9 mouse cellular contexts compared by ENCODE assay signal in genomic region chr10:80299301-80299700, GRCm38 (mm10). TPM values are rescaled to one million over a fixed set of nuclear protein-coding genes. Genes with fewer than 3 reads are reported as not detected.
DNase-seq lines count a peak whose midpoint lies in the region; ATAC-seq and TF ChIP-seq lines count a peak whose summit lies in the region.
"Had no signal": no experiment of that assay in that cellular context is flagged by ENCODE, and none has a peak within 500 bp of the region (broad histone marks: within the 10 kb centered on the region; RNA-seq: fewer than 3 reads in every experiment).

No protein-coding gene starts in this region.

- no peak for TF ChIP-seq CTCF in intestine, postnatal 0 days (IDR thresholded peaks at IDR 0.05; ENCODE audit: low read depth)
- TF ChIP-seq CTCF in hindbrain, postnatal 0 days (IDR thresholded peaks at IDR 0.05; ENCODE audit: low read depth) = no peak

- ATAC-seq in intestine, embryonic 14.5 days (replicated peaks; ENCODE audit: low FRiP score, low TSS enrichment, low read depth) = no peak
- ATAC-seq in intestine, postnatal 0 days = no peak
- ATAC-seq in embryonic facial prominence, embryonic 13.5 days (ENCODE audit: insufficient number of reproducible peaks, insufficient read depth, low FRiP score, low TSS enrichment, low read depth) = no peak
- ATAC-seq in hindbrain, postnatal 0 days = 0 out of 2 replicates have a peak, but pooled peaks have one; percentile 0
- ATAC-seq in neural tube, embryonic 14.5 days (ENCODE audit: low read depth) = no peak

- 0 out of 2 replicates have a peak overlapping the region, but pooled peaks have one; percentile 8 for H3K4me2 ChIP-seq in intestine, embryonic 14.5 days (ENCODE audit: low read length)
- H3K4me2 ChIP-seq in intestine, postnatal 0 days (replicated peaks; ENCODE audit: low read depth) = no peak overlapping the region
- peak overlapping the region; percentile 55 for H3K4me2 ChIP-seq in embryonic facial prominence, embryonic 13.5 days
- H3K4me2 ChIP-seq in hindbrain, postnatal 0 days (ENCODE audit: low read depth, low read length) = peak overlapping the region; percentile 74
- H3K4me2 ChIP-seq in neural tube, embryonic 14.5 days (ENCODE audit: low read depth, low read length) = peak overlapping the region; percentile 76

- peak overlapping the region; percentile 15 for H3K4me3 ChIP-seq in intestine, embryonic 14.5 days (ENCODE audit: low read depth, low read length)
- no peak overlapping the region; the same call in 1 of the 2 replicates for H3K4me3 ChIP-seq in intestine, postnatal 0 days (ENCODE audit: low read depth, low read length)
- peak overlapping the region; percentile 36 for H3K4me3 ChIP-seq in embryonic facial prominence, embryonic 13.5 days
- peak overlapping the region; percentile 58 for H3K4me3 ChIP-seq in hindbrain, postnatal 0 days (ENCODE audit: low read length)
- peak overlapping the region; percentile 70 for H3K4me3 ChIP-seq in neural tube, embryonic 14.5 days (ENCODE audit: low read depth, low read length)

- 5% methylated on average over 15 of the region's 15 CpGs for WGBS in intestine, embryonic 14.5 days
- 14% methylated on average over 15 of the region's 15 CpGs for WGBS in intestine, postnatal 0 days
- whole genome bisulfite sequencing in embryonic facial prominence, embryonic 13.5 days = 5% methylated on average over 15 of the region's 15 CpGs
- 5% methylated on average over 15 of the region's 15 CpGs for WGBS in hindbrain, postnatal 0 days
- 3% methylated on average over 15 of the region's 15 CpGs for WGBS in neural tube, embryonic 14.5 days

- 0 out of 2 replicates have a peak overlapping the region, but pooled peaks have one; percentile 7 for H3K9ac ChIP-seq in intestine, embryonic 14.5 days (ENCODE audit: low read length)
- no peak overlapping the region for H3K9ac ChIP-seq in intestine, postnatal 0 days (ENCODE audit: low read depth, low read length)
- peak overlapping the region; percentile 66 for H3K9ac ChIP-seq in embryonic facial prominence, embryonic 13.5 days
- H3K9ac ChIP-seq in hindbrain, postnatal 0 days (replicated peaks; ENCODE audit: low read length) = peak overlapping the region; percentile 90
- peak overlapping the region; percentile 99 for H3K9ac ChIP-seq in neural tube, embryonic 14.5 days (replicated peaks; ENCODE audit: low read depth, low read length)

- no peaks in the 10 kb centered on the region for H3K9me3 ChIP-seq in intestine, embryonic 14.5 days (ENCODE audit: control insufficient read depth, low read length)
- H3K9me3 ChIP-seq in intestine, postnatal 0 days (ENCODE audit: control insufficient read depth) = no peaks in the 10 kb centered on the region
- H3K9me3 ChIP-seq in embryonic facial prominence, embryonic 13.5 days = no peaks in the 10 kb centered on the region
- no peaks in the 10 kb centered on the region for H3K9me3 ChIP-seq in hindbrain, postnatal 0 days (ENCODE audit: low read length)
- H3K9me3 ChIP-seq in neural tube, embryonic 14.5 days (ENCODE audit: control insufficient read depth, low read length) = no peaks in the 10 kb centered on the region
- H3K9me3 ChIP-seq: megakaryocyte, embryonic 14.5 days had no signal

- DNase-seq in intestine, embryonic 14.5 days (ENCODE audit: low spot score) = no peak
- DNase-seq in hindbrain, postnatal 0 days (ENCODE audit: low spot score) = peak; percentile 80
- no peak for DNase-seq in spleen, adult 12 weeks (ENCODE audit: low spot score)
- DNase-seq in gastrocnemius, adult 8-10 months (ENCODE audit: low spot score in 2 of 2) = no peak
- no peak for DNase-seq in layer of hippocampus, postnatal 14 days (ENCODE audit: low spot score in 2 of 2)

- no peak overlapping the region for H3K27ac ChIP-seq in intestine, embryonic 14.5 days (ENCODE audit: low read depth)
- no peak overlapping the region for H3K27ac ChIP-seq in intestine, postnatal 0 days (ENCODE audit: low read depth, low read length)
- H3K27ac ChIP-seq in embryonic facial prominence, embryonic 13.5 days = no peak overlapping the region
- peak overlapping the region; percentile 99 for H3K27ac ChIP-seq in hindbrain, postnatal 0 days
- H3K27ac ChIP-seq in neural tube, embryonic 14.5 days (ENCODE audit: low read depth, low read length) = peak overlapping the region; percentile 99

- H3K4me1 ChIP-seq in intestine, embryonic 14.5 days (replicated peaks; ENCODE audit: control insufficient read depth, insufficient read depth, low read length) = peaks cover 5% of the 10 kb centered on the region
- H3K4me1 ChIP-seq in intestine, postnatal 0 days (replicated peaks; ENCODE audit: control insufficient read depth, insufficient read depth, low read length) = no peaks in the 10 kb centered on the region
- H3K4me1 ChIP-seq in embryonic facial prominence, embryonic 13.5 days = peaks cover 37% of the 10 kb centered on the region
- H3K4me1 ChIP-seq in hindbrain, postnatal 0 days (ENCODE audit: insufficient read depth, low read length) = peaks cover 46% of the 10 kb centered on the region
- H3K4me1 ChIP-seq in neural tube, embryonic 14.5 days (ENCODE audit: control insufficient read depth, insufficient read depth, low read length) = peaks cover 46% of the 10 kb centered on the region

- peaks cover 9% of the 10 kb centered on the region for H3K36me3 ChIP-seq in intestine, embryonic 14.5 days (ENCODE audit: control insufficient read depth, insufficient read depth, low read length)
- H3K36me3 ChIP-seq in intestine, postnatal 0 days (ENCODE audit: control insufficient read depth, insufficient read depth) = peaks cover 8% of the 10 kb centered on the region; the same call in 1 of the 2 replicates
- H3K36me3 ChIP-seq in embryonic facial prominence, embryonic 13.5 days = peaks cover 8% of the 10 kb centered on the region
- H3K36me3 ChIP-seq in hindbrain, postnatal 0 days (ENCODE audit: insufficient read depth, low read length) = peaks cover 4% of the 10 kb centered on the region; the same call in 1 of the 2 replicates
- H3K36me3 ChIP-seq in neural tube, embryonic 14.5 days (ENCODE audit: control insufficient read depth, insufficient read depth, low read length) = peaks cover 15% of the 10 kb centered on the region

- peaks cover 60% of the 10 kb centered on the region for H3K27me3 ChIP-seq in intestine, embryonic 14.5 days (replicated peaks; ENCODE audit: control insufficient read depth, insufficient read depth, low read length)
- H3K27me3 ChIP-seq in intestine, postnatal 0 days (replicated peaks; ENCODE audit: control insufficient read depth, insufficient read depth, low read length) = peaks cover 56% of the 10 kb centered on the region
- peaks cover 72% of the 10 kb centered on the region for H3K27me3 ChIP-seq in embryonic facial prominence, embryonic 13.5 days
- H3K27me3 ChIP-seq in hindbrain, postnatal 0 days (ENCODE audit: insufficient read depth, low read length) = no peaks in the 10 kb centered on the region
- no peaks in the 10 kb centered on the region for H3K27me3 ChIP-seq in neural tube, embryonic 14.5 days (ENCODE audit: control insufficient read depth, insufficient read depth, low read length)

RNA-seq across cellular contexts. Expression of gene Apc2, which starts 3.5 kb away (rescaled TPM):
- polyA plus RNA-seq in intestine, embryonic 14.5 days (2014; fragmentation: Nextera tagmentation; extraction: Ambion mirVana) = 7.8 and 9.1 TPM in 2 replicates
- polyA plus RNA-seq in intestine, postnatal 0 days (2015; fragmentation: Nextera tagmentation; extraction: Ambion mirVana) = 1.1 and 1.6 TPM in 2 replicates
- 9.3 and 9.4 TPM in 2 replicates for polyA plus RNA-seq in embryonic facial prominence, embryonic 13.5 days (2015; fragmentation: Nextera tagmentation; extraction: Ambion mirVana)
- total RNA-seq in hindbrain, postnatal 0 days (2014; rRNA removed) = 358 and 374 TPM in 2 replicates
- 81.3 and 97.6 TPM in 2 replicates for polyA plus RNA-seq in hindbrain, postnatal 0 days (2015; fragmentation: Nextera tagmentation; extraction: Ambion mirVana)
- 169 and 231 TPM in 2 replicates for polyA plus RNA-seq in neural tube, embryonic 14.5 days (2014; fragmentation: Nextera tagmentation; extraction: Ambion mirVana)
- under 1 TPM; 0.24 to 0.54 (median 0.31) TPM for total RNA-seq in gastrocnemius, adult 8-10 months (2022)
- 100 to 1,000 TPM; 131 to 133 TPM for total RNA-seq in layer of hippocampus, postnatal 14 days (2021)

RNA-seq across cellular contexts. Expression of gene Rps15, which starts 7.0 kb away (rescaled TPM):
- 1,236 and 1,315 TPM in 2 replicates for polyA plus RNA-seq in intestine, embryonic 14.5 days (2014; fragmentation: Nextera tagmentation; extraction: Ambion mirVana)
- 708 and 727 TPM in 2 replicates for polyA plus RNA-seq in intestine, postnatal 0 days (2015; fragmentation: Nextera tagmentation; extraction: Ambion mirVana)
- polyA plus RNA-seq in embryonic facial prominence, embryonic 13.5 days (2015; fragmentation: Nextera tagmentation; extraction: Ambion mirVana) = 1,000 and 1,047 TPM in 2 replicates
- total RNA-seq in hindbrain, postnatal 0 days (2014; rRNA removed) = 1,031 and 1,483 TPM in 2 replicates
- 676 and 682 TPM in 2 replicates for polyA plus RNA-seq in hindbrain, postnatal 0 days (2015; fragmentation: Nextera tagmentation; extraction: Ambion mirVana)
- 537 and 599 TPM in 2 replicates for polyA plus RNA-seq in neural tube, embryonic 14.5 days (2014; fragmentation: Nextera tagmentation; extraction: Ambion mirVana)
- 100 to 1,000 TPM; 626 to 776 (median 688) TPM for total RNA-seq in gastrocnemius, adult 8-10 months (2022)
- 100 to 1,000 TPM; 727 to 762 TPM for total RNA-seq in layer of hippocampus, postnatal 14 days (2021)

RNA-seq across cellular contexts. Expression of gene 2310011J03Rik, which starts 21.0 kb away (rescaled TPM):
- 43.4 and 45.2 TPM in 2 replicates for polyA plus RNA-seq in intestine, embryonic 14.5 days (2014; fragmentation: Nextera tagmentation; extraction: Ambion mirVana)
- 85.2 and 87.6 TPM in 2 replicates for polyA plus RNA-seq in intestine, postnatal 0 days (2015; fragmentation: Nextera tagmentation; extraction: Ambion mirVana)
- 49.3 and 57.9 TPM in 2 replicates for polyA plus RNA-seq in embryonic facial prominence, embryonic 13.5 days (2015; fragmentation: Nextera tagmentation; extraction: Ambion mirVana)
- total RNA-seq in hindbrain, postnatal 0 days (2014; rRNA removed) = 28.9 and 36.0 TPM in 2 replicates
- polyA plus RNA-seq in hindbrain, postnatal 0 days (2015; fragmentation: Nextera tagmentation; extraction: Ambion mirVana) = 35.7 and 38.4 TPM in 2 replicates
- 21.3 and 23.8 TPM in 2 replicates for polyA plus RNA-seq in neural tube, embryonic 14.5 days (2014; fragmentation: Nextera tagmentation; extraction: Ambion mirVana)
- total RNA-seq in gastrocnemius, adult 8-10 months (2022) = 1 to 10 TPM; 5.4 to 8.9 (median 6.6) TPM
- total RNA-seq in layer of hippocampus, postnatal 14 days (2021) = 10 to 100 TPM; 20.4 to 23.1 TPM

RNA-seq across cellular contexts. Expression of gene Pcsk4, which starts 30.0 kb away (rescaled TPM):
- polyA plus RNA-seq in intestine, embryonic 14.5 days (2014; fragmentation: Nextera tagmentation; extraction: Ambion mirVana) = 6.8 and 7.3 TPM in 2 replicates
- polyA plus RNA-seq in intestine, postnatal 0 days (2015; fragmentation: Nextera tagmentation; extraction: Ambion mirVana) = 13.1 and 18.8 TPM in 2 replicates
- polyA plus RNA-seq in embryonic facial prominence, embryonic 13.5 days (2015; fragmentation: Nextera tagmentation; extraction: Ambion mirVana) = 4.4 and 4.9 TPM in 2 replicates
- 3.8 and 6.7 TPM in 2 replicates for total RNA-seq in hindbrain, postnatal 0 days (2014; rRNA removed)
- polyA plus RNA-seq in hindbrain, postnatal 0 days (2015; fragmentation: Nextera tagmentation; extraction: Ambion mirVana) = 11.0 and 11.8 TPM in 2 replicates
- polyA plus RNA-seq in neural tube, embryonic 14.5 days (2014; fragmentation: Nextera tagmentation; extraction: Ambion mirVana) = 4.9 and 5.1 TPM in 2 replicates
- 1 to 10 TPM in 1 of 4 experiments, under 1 TPM in 3; 0.67 to 1.1 (median 0.91) TPM for total RNA-seq in gastrocnemius, adult 8-10 months (2022)
- total RNA-seq in layer of hippocampus, postnatal 14 days (2021) = 1 to 10 TPM; 3.2 to 4.4 TPM

RNA-seq across cellular contexts. Expression of gene Reep6, which starts 30.5 kb away (rescaled TPM):
- polyA plus RNA-seq in intestine, embryonic 14.5 days (2014; fragmentation: Nextera tagmentation; extraction: Ambion mirVana) = 42.4 and 58.1 TPM in 2 replicates
- 261 and 282 TPM in 2 replicates for polyA plus RNA-seq in intestine, postnatal 0 days (2015; fragmentation: Nextera tagmentation; extraction: Ambion mirVana)
- 6.0 and 6.3 TPM in 2 replicates for polyA plus RNA-seq in embryonic facial prominence, embryonic 13.5 days (2015; fragmentation: Nextera tagmentation; extraction: Ambion mirVana)
- 3.7 TPM in 2 replicates for total RNA-seq in hindbrain, postnatal 0 days (2014; rRNA removed)
- 5.2 and 5.5 TPM in 2 replicates for polyA plus RNA-seq in hindbrain, postnatal 0 days (2015; fragmentation: Nextera tagmentation; extraction: Ambion mirVana)
- 3.9 and 5.4 TPM in 2 replicates for polyA plus RNA-seq in neural tube, embryonic 14.5 days (2014; fragmentation: Nextera tagmentation; extraction: Ambion mirVana)
- 1 to 10 TPM; 2.6 to 4.0 (median 3.2) TPM for total RNA-seq in gastrocnemius, adult 8-10 months (2022)
- 10 to 100 TPM; 10.1 to 10.6 TPM for total RNA-seq in layer of hippocampus, postnatal 14 days (2021)

Comparison
In these comparisons a context has a peak if more than half of its experiments do, and no peak if none do; other contexts are left out.
1. H3K27ac ChIP-seq: peak in hindbrain, postnatal 0 days (single experiment) and neural tube, embryonic 14.5 days (single experiment); none in intestine, embryonic 14.5 days (single experiment), intestine, postnatal 0 days (single experiment) and embryonic facial prominence, embryonic 13.5 days (single experiment).